Mouse (Mus musculus) kidney, postnatal 14 days (tissue): ENCODE data around the gene Grik3.
A peak's percentile ranks its signal among the peaks of the same experiment; 100 is the strongest.

ENCODE experiments used
- DNase-seq: peaks from one replicate; pipeline ENCODE4 v3.0.0; 2022; ENCODE audit warnings: mixed read lengths

The Grik3 gene

DNA sequence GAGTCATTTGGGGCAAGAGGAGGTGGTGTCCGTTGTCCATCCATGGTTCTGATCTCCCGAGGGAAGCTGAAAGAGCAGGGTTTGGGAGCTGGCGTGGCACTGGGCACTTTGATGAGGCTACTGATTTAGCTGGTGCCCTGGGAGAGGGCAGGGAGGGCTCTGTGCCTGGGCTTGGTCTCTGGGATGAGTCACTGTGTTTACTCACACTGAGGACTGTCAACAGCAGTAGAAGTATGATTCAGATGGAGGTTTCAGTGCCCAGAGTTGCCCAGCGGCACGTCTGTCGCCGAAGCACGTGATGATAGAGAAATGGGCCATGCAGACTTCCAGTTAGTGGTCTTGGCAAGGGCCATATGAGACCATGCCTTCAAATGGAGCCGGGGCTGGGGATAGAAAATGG, 63.3 kb downstream of the Grik3 start:
- DNase-seq: no peak

DNA sequence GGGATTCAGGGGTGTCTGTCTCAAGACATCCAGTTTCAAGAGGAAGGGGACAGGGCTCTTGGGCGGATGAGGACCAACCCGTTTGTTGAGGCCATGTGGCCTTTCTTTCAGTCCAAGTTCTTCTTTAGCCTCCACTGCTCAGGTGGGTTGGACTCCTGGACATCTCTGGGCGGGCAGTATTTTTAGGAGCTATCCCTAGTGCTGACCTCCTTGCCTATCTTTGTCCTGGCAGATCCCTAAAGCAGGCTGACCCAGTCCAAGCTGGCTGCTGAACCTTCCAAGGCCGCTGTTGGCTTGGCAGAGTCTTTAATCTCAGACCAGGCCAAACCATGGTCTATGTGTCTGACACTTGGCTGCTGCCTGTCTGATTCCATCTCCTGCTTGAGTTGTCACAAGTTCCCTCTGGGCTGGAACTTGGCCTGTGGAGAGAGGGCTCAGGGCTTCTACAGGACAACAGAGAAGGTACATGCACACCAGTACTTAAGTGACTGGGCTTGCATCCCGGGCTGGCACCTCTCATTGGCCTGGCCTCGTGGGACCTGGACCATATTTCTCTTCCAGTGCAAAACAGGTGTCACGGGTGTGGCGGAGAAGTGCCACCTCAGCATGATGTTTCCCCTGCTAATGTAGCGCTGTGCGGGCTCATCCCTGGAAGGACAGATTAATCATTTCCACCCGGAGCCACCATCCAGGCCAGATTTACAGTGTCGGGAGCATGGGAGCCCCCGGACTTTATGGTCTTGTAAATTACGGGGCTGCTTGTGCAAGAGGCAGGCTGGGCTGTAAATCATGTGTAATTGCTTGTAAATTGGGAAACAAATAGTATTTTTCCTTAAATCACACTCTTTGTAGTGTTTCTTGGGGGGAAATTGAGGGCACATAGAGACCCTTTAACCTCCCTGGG, 66.2 kb downstream of the Grik3 start:
- DNase-seq: peak; percentile 12

DNA sequence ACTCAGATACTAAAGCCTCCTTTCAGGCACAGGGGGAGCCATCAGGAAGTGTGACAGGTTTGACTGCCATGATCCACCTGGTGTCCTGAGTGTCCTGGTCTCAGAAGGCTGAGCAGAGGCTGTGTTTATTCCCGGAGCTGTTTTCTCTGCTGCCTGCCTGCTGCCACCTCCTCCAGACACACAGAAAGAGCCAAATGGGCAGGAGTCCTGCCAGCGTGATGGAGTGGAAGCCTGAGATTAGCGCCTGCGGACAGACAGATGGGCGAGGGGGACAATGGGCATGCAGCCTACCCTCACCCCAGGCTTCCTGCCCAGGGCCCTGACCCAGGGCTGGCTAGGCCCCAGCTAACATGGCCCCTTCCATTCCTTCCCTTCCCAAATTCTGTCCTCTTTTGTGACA, 69.1 kb downstream of the Grik3 start:
- no peak for DNase-seq

DNA sequence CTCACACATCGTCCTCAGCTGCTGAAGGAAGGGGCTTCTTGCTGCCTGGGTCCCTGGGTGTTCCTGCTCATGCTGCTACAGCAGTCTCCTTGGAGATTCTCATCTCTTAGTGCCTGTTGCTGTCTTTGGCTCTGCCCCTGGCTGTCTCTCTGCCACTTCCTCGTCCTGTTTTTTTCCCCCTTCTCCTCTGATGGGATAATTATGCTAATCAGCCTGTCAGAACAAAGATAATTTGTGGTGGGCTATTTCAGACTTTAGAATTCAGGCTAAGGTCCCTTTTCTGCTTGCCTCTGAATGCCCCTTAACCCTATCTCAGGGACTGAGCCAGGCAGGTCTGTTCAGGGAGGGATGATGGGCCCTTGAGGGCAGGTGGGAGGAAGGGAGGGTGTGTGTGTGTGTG, 70.3 kb downstream of the Grik3 start:
- DNase-seq: no peak

DNA sequence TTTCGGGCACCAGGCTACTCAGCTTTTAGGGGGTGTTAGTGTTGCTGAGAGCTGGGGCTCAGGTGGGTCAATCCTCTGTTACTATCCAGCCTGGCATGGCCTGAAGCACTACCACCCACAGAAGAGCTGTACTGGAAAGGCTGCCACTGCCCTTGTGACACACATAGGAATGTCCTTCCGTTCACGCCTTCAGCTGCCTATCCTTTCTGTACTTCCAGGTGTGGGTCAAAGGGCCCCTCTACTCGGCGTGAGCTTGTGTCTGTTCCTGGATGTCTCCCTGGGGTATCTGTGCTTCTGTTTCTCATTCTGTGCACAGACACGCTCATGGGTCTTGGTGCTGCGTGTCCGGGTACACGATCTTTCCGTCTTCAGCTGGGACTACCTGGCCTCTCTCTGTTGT, 73.1 kb downstream of the Grik3 start:
- no peak for DNase-seq

DNA sequence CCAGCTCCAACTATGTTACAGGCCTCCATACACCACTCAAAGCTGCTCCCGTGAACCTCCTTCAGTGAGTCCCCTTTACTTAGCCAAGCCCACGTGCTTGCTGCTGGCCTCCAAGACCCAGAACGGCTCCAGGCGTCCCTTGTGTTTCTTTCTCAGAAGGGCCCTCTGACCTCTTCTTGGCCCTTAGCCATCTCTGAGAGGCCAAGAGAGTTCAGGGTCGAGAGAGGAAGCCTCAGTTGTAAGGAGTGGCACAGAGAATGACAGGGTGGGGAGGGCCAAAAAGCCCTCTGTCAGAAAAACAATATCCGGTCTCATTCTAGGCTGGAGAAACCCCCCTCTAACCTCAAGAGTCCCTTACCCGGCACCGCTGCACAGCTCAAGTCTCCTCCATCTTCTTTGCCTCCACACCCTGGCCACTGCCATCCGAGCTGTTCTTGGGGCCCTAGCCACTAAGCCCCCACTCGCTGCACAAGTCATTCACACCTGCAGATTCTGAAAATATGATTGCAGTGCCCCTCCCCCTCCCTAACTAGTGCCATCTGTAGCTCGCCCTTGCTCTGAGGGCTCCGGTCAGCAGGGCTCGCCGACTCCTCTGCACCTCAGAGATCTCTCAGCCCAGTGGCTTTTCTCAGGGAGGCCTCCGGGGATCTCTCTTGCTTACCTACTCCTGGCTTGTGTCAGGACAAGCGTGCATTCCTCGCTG, 73.7 kb downstream of the Grik3 start:
- DNase-seq: peak; percentile 33

DNA sequence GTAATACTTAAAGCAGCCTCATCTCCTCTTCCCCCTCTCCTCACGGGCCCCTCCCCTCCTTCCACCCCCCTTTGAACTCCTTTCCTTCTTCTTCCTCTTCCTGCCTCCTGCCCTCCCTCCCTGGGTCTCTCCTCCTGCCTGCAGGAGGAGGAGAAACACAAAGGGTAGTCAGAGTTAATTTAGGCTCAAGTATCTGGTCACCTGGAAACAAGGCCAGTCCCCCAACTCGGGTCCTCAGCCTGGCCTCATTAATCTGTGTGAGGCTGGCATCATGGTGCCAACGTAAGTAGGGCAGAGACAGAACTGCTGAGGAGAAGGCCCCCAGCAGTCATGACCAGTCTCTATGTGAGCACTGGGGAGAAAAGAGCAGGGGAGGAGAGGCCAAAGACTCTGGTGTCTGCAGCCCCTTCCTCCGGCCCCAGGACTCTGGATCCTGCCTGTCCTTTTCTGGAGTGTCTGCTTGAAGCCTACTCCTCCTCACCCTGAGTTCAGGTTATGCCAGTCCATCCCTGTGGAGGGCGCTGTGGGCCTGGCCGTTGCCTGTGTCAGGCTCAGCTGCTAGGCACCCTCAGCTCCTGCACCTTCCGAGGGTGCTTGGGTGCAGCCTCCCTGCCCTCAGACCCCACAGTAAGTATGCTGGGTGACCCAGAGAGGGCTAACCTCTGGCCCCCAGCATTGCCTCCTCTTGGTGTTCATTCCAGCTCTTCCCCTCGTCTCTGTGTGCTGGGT, 75.4 kb downstream of the Grik3 start:
- no peak for DNase-seq

DNA sequence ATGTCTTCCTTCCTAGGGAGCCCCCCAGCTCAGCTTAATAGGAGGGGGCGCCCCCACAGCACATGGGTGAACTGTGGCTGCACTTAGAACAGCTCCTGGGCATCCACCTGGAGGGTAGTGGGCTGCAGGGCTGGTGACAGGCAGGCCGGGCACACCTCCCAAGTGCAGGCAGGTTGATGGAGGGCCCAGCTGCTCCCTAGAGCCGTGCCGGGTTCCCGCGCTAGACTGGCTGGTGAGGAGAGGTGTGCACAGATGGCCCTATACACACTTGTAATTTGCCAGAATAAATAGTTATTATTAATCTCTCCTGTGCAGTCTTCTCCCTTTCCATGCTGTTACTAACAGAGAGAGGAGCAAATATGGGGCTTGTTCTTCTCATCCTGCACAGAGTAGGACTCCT, 77.7 kb downstream of the Grik3 start:
- DNase-seq: no peak

DNA sequence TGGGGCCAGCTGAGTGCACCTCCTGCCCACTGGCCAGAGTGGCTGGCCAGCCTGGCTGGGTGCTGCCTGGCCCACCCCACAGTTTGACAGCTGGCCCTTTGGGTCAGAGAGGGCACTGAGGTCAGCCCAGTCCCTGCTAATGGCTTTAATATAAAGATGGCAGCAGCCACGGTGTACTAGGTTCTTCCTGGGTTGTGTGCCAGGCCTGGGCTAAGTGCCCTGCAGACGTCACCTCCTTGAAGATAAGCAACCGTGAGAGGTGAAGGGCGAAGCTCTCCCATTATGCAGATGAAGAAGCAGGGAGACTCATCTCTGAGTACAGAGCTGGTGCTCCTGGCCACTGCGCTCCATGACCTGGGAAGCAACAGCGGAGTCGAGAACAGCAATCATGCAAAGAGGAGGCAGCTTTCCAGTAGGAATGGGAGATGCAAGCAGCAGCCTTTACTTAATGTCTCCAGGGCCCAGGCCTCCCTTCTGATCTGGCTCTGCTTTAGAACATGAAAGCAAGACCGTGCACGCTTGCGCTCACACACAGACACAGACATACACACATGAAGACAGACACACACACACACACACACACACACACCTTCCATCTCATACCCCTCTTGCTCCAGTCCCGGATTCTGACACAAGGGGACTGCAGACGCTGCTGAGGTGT, 81.3 kb downstream of the Grik3 start:
- DNase-seq: no peak

DNA sequence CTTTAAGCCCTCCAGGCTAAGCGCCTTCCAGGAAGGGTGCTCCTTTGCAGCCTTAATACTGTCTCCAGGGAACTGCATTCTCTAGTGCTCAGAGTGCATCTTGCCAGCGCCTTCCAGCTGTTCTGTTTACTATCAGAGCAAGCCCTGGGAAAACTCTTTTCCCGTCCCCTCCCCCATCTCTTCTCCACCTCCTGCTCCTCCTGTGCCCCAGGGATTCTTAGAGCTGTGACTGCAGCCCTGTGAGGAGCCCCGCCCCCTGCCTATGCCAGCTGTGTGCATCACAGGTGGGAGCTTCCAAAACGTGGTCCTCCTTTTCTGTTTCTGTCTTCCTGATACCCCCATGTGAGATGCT, 81.8 kb downstream of the Grik3 start:
- no peak for DNase-seq

DNA sequence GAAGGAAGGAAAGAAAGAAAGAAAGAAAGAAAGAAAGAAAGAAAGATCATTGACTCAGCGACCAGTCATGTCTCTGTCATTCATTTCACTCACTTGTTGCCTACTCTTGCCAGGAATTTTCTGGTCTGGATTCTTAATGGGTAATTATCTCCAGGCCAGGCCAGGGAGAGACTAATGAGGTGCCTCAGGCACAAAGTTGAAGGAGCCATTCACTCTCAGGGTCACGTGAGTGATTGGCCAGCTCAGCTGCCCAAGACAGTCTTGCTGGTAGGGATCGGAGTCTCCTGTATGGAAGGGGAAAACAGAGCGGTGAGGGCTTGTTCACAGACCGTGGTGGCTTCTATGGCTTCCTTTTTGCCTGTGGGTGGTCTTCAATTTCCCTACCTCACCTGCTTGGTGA, 82.5 kb downstream of the Grik3 start:
- DNase-seq: no peak

DNA sequence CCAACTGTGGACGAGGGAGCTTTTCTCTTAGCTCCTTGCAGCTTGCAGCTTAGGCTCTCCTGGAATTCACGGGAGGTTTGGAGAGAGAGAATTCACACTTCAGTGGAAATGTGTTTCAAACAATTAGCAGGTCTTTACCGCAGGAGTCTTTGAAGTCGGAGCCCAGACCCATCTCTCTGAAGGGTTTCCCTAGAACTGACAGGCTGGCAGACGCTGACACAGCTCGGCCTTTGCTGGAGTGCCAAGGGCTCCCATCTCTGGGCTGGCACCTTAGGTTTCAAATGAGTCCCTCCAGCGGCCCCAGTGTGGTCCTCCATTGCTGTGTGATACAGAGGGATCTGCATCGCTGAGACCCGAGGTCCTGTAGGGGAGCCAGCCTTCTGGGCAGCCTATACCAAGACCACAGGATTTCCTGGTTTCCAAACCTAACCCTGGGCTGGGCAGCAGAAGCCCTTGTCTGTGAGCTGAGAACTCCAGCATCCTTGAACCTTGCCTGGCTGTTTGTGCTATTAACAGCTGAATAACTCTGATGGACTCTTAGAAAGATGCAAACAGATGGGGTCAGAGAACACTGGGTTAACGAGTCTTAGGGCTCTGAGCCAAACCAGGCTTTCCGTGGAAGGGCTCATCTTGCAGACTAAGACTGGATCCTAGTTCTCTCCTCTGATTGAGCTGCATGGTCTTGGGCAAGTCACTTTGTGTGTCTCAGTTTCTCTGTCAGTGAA, 83.6 kb downstream of the Grik3 start:
- DNase-seq: no peak

DNA sequence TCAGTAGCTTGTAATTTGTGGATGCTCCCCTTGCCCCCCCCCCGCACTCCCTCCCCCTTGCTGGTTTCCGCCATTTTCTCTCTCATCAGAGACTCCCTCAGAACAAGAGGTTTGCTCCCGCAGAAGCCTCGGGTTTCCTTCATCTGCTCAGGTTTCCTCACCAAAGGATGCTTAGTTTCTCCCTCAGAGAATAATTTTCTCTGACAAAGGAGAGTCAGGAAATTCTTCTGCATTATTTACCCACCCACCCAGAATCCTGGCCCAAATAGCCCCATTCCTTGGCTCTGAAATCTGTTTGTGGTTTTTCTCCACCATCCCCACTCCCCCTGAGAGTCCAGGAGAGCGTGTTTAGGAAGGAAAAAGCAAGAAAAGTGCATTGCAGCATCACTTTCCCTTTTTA, 89.8 kb downstream of the Grik3 start:
- no peak for DNase-seq

DNA sequence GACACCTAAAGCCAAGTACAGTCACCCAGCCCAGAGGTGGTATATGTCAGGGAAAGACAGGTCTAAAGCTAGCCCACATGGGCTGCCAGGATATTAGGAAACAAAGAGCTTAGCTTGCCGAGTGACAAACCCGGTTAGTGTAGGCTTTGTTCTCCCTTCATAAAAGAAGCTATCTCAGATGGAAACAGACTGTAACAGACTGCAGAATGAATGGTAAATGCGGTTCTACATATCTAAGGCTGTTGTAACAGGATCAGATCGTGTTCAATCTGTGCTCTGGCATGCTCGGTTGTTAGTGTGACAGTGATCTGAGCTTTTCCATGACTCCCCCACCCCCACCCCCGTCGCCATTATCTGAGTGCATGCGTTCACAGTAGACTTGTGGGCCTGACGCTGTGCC, 92.8 kb downstream of the Grik3 start:
- no peak for DNase-seq

DNA sequence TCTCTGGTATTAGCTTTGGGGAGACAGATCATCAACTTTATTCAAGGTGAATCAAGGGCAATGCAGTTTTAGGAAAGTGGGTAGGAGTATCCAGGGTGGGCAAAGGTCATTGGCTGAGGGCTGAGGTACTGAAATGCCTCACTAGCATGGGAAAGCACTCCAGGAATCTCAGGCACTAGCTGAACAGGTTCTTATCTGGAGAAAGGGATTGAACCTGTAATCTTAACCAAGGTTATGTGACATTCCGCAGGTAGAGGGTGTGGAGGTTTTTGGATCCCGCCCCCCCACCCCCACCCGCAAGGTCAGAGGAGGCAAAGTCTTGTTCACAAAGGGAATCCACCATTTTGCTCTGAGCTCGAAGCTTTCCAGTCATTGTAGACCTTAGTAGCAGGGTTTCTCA, 93.4 kb downstream of the Grik3 start:
- no peak for DNase-seq

DNA sequence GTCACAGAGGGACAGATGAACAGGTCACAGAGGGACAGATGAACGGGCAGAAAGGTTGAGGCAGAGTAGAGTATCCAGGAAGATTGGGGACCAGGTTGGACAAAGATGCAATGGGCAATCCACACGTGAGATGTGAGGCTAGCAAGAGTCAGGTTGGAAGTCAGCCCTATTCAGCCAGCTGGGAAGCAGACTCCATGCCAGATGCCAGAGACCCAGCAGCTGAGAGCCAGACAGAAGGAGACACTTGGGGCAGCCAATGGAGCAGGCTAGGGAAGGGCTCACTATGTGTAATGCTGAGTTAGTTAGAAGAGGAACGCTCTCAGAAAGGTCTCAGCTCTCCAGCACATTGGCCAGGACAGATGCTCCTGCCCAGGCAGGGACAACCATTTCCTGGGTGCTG, 94.2 kb downstream of the Grik3 start:
- DNase-seq: no peak

DNA sequence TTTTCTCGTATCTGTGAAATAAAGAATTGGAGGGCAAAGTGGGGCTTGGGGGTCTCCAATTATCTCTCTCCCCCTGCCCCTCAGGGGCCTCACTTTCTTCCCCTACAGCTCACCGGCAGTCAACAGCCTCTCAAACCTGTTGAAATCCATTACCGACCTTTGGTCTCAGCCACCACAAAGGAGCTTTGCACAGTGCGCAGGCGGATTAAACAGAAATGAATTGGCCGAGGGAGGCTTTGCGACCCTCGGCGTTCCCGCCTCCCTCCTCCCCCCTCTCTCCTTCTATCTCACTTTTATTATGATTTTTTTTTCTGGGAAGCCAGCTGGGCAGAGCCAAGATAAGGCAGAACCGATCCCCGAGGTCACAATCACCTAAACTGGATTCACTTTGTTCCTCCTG, 97.1 kb downstream of the Grik3 start:
- DNase-seq: no peak

DNA sequence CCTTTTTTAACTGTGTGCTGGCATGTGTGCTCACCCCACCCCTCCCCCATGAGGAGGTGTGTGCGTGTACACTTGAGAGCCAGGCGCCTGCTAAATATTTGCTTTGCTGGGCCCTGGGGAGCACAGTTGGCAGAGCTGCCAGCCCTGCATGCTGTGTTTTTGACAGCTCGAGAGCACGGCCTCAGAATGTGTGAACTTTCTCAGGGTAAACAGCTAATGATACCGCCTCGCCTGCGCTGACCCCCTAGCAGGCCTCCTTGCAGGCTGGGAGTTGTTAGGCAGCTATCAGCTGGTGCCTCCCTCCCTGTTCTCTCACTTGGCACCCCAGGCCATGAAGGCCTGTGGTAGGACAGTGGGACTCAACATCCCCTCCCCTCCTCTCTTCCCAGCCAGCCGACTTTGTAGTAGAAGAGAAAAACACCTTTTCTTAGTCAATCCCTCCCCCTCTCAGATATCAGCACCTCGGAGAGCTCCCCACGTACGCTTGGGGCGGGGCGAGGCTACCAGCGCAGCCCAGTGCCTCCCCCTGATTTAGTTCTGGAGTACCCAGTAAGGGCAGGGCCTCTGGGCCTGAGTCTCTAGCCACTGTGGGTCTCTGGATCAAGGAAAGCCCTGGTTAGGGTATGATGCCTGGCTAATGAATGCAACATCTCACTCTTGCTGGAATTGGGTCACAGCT, 99.9 kb downstream of the Grik3 start:
- peak; percentile 23 for DNase-seq

DNA sequence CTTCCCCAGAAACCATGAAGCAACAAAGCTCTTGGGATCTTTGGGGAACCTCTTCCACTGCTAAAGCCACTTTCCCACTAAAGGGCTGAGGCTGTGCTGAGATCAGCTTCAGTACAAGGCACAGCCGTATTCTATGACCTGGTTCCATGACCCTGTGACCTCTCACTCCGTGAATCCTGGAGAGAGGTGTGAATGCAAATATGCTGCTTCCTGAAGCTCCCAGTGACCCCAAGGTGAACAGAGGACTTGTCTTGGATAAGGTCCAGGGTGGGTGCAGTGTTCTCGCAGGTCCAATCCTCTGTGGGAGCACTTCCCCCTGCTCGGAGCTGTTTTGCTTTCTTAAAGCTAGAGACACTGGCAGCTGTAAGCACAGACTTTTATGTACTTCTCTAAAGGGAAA, 102.2 kb downstream of the Grik3 start:
- no peak for DNase-seq

DNA sequence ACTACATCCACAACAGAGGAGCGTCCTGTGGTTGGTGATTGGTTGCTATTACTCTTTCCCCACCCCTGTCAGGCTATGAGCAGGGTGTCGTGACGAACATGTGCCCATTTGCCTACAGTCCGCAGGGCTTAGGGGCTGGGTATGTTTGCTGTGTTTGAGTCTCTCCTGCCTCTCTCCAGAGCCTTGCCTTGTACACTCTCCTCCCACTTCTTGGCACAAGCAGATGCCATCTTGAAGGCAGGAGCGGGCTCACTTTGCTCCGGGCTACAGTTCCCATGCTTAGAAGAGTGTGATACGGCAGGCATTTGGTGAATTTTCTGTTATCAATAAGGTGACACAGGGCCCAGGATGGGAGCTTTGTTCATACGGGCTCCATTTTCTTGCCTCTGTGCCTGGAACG, 104.5 kb downstream of the Grik3 start:
- DNase-seq: no peak

DNA sequence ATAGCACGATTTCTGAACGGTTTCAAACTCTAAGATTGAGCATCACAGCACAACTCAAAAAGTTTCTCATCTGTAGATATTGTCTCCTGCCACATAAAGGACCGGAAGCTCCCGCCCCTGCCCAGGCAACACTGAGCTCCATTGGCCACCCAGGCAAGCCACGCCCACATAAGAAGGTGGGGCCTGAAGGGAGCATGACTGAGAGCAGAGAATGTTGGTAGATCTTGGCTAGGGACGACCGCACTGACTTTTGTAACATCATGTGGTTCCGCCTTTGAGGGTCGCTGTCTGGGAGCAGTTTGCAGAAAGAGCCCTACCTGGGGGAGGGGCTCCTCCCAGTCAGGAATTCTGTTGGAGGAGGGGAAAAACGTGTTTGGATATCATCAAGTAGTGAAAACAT, 108.2 kb downstream of the Grik3 start:
- no peak for DNase-seq

DNA sequence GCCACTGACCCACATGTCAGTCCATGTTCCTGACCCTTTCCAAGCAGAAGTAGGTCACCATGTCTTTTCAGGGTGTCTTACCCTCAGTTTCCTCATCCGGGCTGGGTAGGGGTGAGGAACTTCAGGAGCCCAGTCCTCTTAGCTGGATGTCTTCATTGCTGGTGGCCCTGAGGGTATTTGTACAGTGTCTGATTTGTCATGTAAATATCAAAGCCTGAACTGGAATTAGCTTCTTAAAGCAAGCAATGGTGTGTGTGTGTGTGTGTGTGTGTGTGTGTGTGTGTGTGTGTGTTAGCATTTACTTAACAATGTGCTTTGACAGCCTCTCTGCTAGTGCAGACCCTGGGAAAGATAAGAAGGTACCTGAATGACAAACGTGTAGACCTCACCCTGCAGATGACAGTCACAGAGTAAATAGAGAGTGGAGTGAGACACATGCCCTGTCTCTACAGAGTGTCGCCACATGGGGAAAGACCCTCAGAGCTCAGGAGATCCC, 109.1 kb downstream of the Grik3 start:
- no peak for DNase-seq
